Mouse (Mus musculus) lung, postnatal 0 days (tissue): ENCODE data around the gene Hdgfl2.

Experiments used
- CTCF ChIP-seq: IDR thresholded peaks from 2 replicates; pipeline ENCODE4 v1.5.1; 2016; ENCODE audit warnings: antibody characterized with exemption, mild to moderate bottlenecking
- EP300 ChIP-seq: IDR thresholded peaks from 2 replicates; pipeline ENCODE4 v1.6.1; 2016; ENCODE audit warnings: antibody characterized with exemption, mild to moderate bottlenecking, control low read depth

- TF ChIP-seq CTCF = no peak
- no peak for TF ChIP-seq EP300
These were observed 31.1 kb downstream of the Hdgfl2 start for GRCm38 (mm10) chr17:56110571-56110970.
